Mouse (Mus musculus): ENCODE results near the gene Agmat. TPM values are rescaled to one million over a fixed set of nuclear protein-coding genes. Genes with fewer than 3 reads are reported as not detected.

Agmat gene
- total and polyA plus RNA-seq, 2 experiments from 2014 or later = 0.60 TPM; not detected in 1

DNA sequence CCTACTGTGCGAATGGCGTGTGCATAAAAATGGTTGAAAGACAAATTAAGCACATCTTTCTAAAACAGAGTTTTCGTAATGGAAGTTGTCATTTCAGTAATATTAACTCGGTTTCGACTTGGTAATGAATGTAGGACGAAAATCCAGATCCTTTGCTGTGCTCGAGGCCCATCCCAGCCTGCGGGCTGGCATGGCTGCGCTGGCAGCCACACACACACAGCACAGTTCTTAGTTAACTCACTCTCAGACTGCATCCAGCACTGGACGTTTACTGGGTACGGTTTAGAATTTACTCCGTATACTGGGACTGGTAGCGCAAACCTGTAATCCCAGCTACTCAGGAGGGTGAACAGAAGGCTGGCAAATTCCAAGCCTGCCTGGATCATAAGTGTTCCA, 22.8 kb upstream of the Agmat start:
- H3K4me2 ChIP-seq (ENCODE audit: low read depth, low read length) = peak overlapping the region; percentile 89
- DNase-seq (ENCODE audit: low spot score) (peak; percentile 15), ATAC-seq (peak; percentile 65)
- 5% methylated on average over 13 of the region's 13 CpGs for WGBS
- H3K9me3 ChIP-seq (ENCODE audit: low read length) = no peaks in the 10 kb centered on the region
- H3K36me3 ChIP-seq (ENCODE audit: insufficient read depth, low read length) = no peaks in the 10 kb centered on the region; the same call in 1 of the 2 replicates
- peak overlapping the region; percentile 96 for H3K9ac ChIP-seq (replicated peaks; ENCODE audit: low read length)
- H3K4me3 ChIP-seq (ENCODE audit: low read length) = peak overlapping the region; percentile 97
- H3K27ac ChIP-seq = peak overlapping the region; percentile 94
- peaks cover 10% of the 10 kb centered on the region; the same call in 1 of the 2 replicates for H3K4me1 ChIP-seq (ENCODE audit: insufficient read depth, low read length)
- no peak for TF ChIP-seq CTCF (IDR thresholded peaks at IDR 0.05; ENCODE audit: low read depth)
- no peaks in the 10 kb centered on the region for H3K27me3 ChIP-seq (ENCODE audit: insufficient read depth, low read length)

DNA sequence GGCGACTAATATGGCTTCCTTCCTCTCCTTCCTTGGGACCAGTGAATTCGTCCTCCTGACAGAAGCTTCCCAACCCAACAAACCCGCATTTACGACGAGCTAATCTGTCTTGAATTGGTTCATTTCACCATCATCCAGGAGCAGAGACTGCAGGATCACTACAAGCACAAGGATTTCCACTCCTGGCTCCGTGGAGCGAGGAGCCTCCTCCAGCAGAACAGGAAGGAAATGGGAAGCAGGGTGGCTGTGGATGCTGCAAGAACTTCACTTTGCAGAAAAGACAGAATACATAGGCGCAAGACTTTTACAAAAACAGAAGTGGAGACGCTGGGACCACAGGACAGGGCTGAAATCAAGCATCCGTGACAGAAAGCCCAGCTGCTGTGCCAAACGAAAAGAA, 21.9 kb upstream of the Agmat start:
- Histone ChIP-seq H3K27me3 (ENCODE audit: insufficient read depth, low read length) (no peaks in the 10 kb centered on the region), H3K4me2 (ENCODE audit: low read depth, low read length) (no peak overlapping the region), H3K9me3 (ENCODE audit: low read length) (no peaks in the 10 kb centered on the region), H3K36me3 (ENCODE audit: insufficient read depth, low read length) (no peaks in the 10 kb centered on the region; the same call in 1 of the 2 replicates), H3K4me3 (ENCODE audit: low read length) (no peak overlapping the region), H3K27ac (no peak overlapping the region), H3K4me1 (ENCODE audit: insufficient read depth, low read length) (peaks cover 10% of the 10 kb centered on the region; the same call in 1 of the 2 replicates), H3K9ac (replicated peaks; ENCODE audit: low read length) (no peak overlapping the region)
- TF ChIP-seq CTCF (IDR thresholded peaks at IDR 0.05; ENCODE audit: low read depth) = no peak
- 66% methylated on average over 11 of the region's 11 CpGs for WGBS
- DNase-seq (ENCODE audit: low spot score) (no peak), ATAC-seq (no peak)

DNA sequence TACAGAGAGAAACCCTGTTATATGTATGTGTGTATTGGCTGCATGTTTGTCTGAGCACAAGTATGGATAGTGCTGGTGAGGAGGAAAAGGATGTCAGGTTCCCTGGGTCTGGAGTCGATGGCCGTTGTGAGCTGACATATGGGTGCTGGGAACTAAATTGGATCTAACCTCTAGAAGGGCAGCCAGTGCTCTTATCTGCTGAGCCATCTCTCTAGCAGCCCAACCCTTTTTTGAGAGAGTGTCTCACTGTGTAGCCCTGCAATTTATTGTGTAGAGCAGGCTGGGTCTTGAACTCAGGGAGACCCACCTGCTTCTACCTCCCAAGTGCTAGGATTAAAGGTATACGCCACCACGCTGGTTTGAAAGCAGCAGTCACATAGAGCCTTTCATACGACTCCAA, 21.2 kb upstream of the Agmat start:
- no peak for TF ChIP-seq CTCF (IDR thresholded peaks at IDR 0.05; ENCODE audit: low read depth)
- Histone ChIP-seq H3K4me3 (ENCODE audit: low read length) (no peak overlapping the region), H3K27ac (no peak overlapping the region), H3K4me1 (ENCODE audit: insufficient read depth, low read length) (peaks cover 10% of the 10 kb centered on the region; the same call in 1 of the 2 replicates), H3K9me3 (ENCODE audit: low read length) (no peaks in the 10 kb centered on the region), H3K27me3 (ENCODE audit: insufficient read depth, low read length) (no peaks in the 10 kb centered on the region), H3K9ac (replicated peaks; ENCODE audit: low read length) (no peak overlapping the region), H3K4me2 (ENCODE audit: low read depth, low read length) (no peak overlapping the region), H3K36me3 (ENCODE audit: insufficient read depth, low read length) (no peaks in the 10 kb centered on the region)
- ATAC-seq = no peak
- no peak for DNase-seq (ENCODE audit: low spot score)
- WGBS = 89% methylated on average over 5 of the region's 5 CpGs

GRCm38 (mm10) chr4:141725738-141726137, 20.7 kb upstream of the Agmat start:
- H3K36me3 ChIP-seq (ENCODE audit: insufficient read depth, low read length) = no peaks in the 10 kb centered on the region
- peaks cover 10% of the 10 kb centered on the region; the same call in 1 of the 2 replicates for H3K4me1 ChIP-seq (ENCODE audit: insufficient read depth, low read length)
- no peak for TF ChIP-seq CTCF (IDR thresholded peaks at IDR 0.05; ENCODE audit: low read depth)
- no peak overlapping the region for H3K27ac ChIP-seq
- DNase-seq (ENCODE audit: low spot score) = no peak
- H3K9me3 ChIP-seq (ENCODE audit: low read length) = no peaks in the 10 kb centered on the region
- ATAC-seq = no peak
- no peak overlapping the region for H3K9ac ChIP-seq (replicated peaks; ENCODE audit: low read length)
- no peaks in the 10 kb centered on the region for H3K27me3 ChIP-seq (ENCODE audit: insufficient read depth, low read length)
- H3K4me3 ChIP-seq (ENCODE audit: low read length) = no peak overlapping the region
- WGBS = 64% methylated on average over 3 of the region's 3 CpGs
- no peak overlapping the region for H3K4me2 ChIP-seq (ENCODE audit: low read depth, low read length)

GRCm38 (mm10) chr4:141729266-141729665, 17.2 kb upstream of the Agmat start:
- Histone ChIP-seq H3K9ac (replicated peaks; ENCODE audit: low read length) (no peak overlapping the region), H3K36me3 (ENCODE audit: insufficient read depth, low read length) (no peaks in the 10 kb centered on the region), H3K27me3 (ENCODE audit: insufficient read depth, low read length) (no peaks in the 10 kb centered on the region), H3K27ac (no peak overlapping the region), H3K4me1 (ENCODE audit: insufficient read depth, low read length) (no peaks in the 10 kb centered on the region), H3K9me3 (ENCODE audit: low read length) (no peaks in the 10 kb centered on the region), H3K4me3 (ENCODE audit: low read length) (no peak overlapping the region), H3K4me2 (ENCODE audit: low read depth, low read length) (no peak overlapping the region)
- WGBS = 88% methylated on average over 3 of the region's 3 CpGs
- DNase-seq (ENCODE audit: low spot score) = no peak
- TF ChIP-seq CTCF (IDR thresholded peaks at IDR 0.05; ENCODE audit: low read depth) = no peak
- no peak for ATAC-seq

DNA sequence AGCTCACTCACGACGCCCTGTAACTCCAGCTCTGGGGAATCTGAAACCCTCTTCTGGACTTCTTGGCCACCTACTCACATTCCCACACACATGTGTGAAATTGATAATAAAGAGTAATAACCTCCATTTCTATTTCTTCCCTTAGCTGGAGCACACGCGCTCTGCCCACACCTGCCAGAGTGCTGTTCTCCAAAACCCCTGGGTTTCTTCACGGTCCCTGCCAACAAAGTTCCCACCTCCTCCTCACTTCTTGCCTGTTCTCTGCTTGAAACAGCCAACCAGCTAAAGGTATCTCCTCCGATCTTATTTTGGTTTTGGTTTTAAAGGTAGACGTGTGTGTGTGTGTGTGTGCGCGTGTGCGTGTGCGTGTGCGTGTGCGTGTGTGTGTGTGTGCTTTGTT, 16.1 kb upstream of the Agmat start:
- no peaks in the 10 kb centered on the region for H3K9me3 ChIP-seq (ENCODE audit: low read length)
- ATAC-seq (no peak), DNase-seq (ENCODE audit: low spot score) (no peak)
- no peak overlapping the region for H3K27ac ChIP-seq
- 83% methylated on average over 13 of the region's 13 CpGs for WGBS
- no peak overlapping the region for H3K4me2 ChIP-seq (ENCODE audit: low read depth, low read length)
- no peaks in the 10 kb centered on the region for H3K27me3 ChIP-seq (ENCODE audit: insufficient read depth, low read length)
- no peak for TF ChIP-seq CTCF (IDR thresholded peaks at IDR 0.05; ENCODE audit: low read depth)
- H3K4me1 ChIP-seq (ENCODE audit: insufficient read depth, low read length) = no peaks in the 10 kb centered on the region
- no peak overlapping the region for H3K4me3 ChIP-seq (ENCODE audit: low read length)
- H3K36me3 ChIP-seq (ENCODE audit: insufficient read depth, low read length) = no peaks in the 10 kb centered on the region
- H3K9ac ChIP-seq (replicated peaks; ENCODE audit: low read length) = no peak overlapping the region

GRCm38 (mm10) chr4:141731766-141732165, 14.7 kb upstream of the Agmat start:
- Histone ChIP-seq H3K4me3 (ENCODE audit: low read length) (no peak overlapping the region), H3K27me3 (ENCODE audit: insufficient read depth, low read length) (no peaks in the 10 kb centered on the region), H3K9me3 (ENCODE audit: low read length) (no peaks in the 10 kb centered on the region), H3K4me2 (ENCODE audit: low read depth, low read length) (no peak overlapping the region), H3K9ac (replicated peaks; ENCODE audit: low read length) (no peak overlapping the region), H3K36me3 (ENCODE audit: insufficient read depth, low read length) (no peaks in the 10 kb centered on the region), H3K27ac (no peak overlapping the region), H3K4me1 (ENCODE audit: insufficient read depth, low read length) (no peaks in the 10 kb centered on the region)
- no peak for TF ChIP-seq CTCF (IDR thresholded peaks at IDR 0.05; ENCODE audit: low read depth)
- ATAC-seq = no peak
- WGBS = 81% methylated on average over 5 of the region's 5 CpGs
- no peak for DNase-seq (ENCODE audit: low spot score)
